Comparison of ENCODE assay signal across 8 mouse cellular contexts in the genomic region with DNA sequence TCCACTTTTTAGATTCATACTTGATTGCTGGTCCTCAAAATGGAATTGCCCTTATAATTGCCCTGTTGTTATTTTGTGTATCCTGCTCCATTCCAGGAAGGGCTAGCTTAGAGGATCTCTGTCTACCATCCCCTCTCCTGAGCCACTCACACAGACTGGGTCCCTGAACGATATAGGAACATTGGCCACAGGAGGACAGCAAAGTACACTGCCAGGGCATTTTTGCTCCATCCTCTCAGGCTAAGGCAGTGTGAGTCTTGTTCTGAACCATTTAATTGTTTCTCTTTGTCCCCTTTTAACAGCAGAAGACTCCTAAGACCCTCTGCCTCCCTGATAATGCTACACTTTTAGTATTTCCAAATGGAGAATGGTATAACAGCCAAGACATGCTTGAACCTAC. TPM values are rescaled to one million over a fixed set of nuclear protein-coding genes. Genes with fewer than 3 reads are reported as not detected.
A peak's percentile ranks its signal among the peaks of the same experiment; 100 is the strongest.
DNase-seq lines count a peak whose midpoint lies in the region; ATAC-seq and TF ChIP-seq lines count a peak whose summit lies in the region.

No protein-coding gene starts in this region.

- TF ChIP-seq EP300 in liver, postnatal 0 days (IDR thresholded peaks at IDR 0.05; ENCODE audit: low read depth) = no peak

- no peak for ATAC-seq in kidney, embryonic 15.5 days (replicated peaks; ENCODE audit: low FRiP score)
- no peak for ATAC-seq in lung, embryonic 14.5 days (ENCODE audit: insufficient read depth)
- no peak for ATAC-seq in liver, postnatal 0 days

- peak; percentile 58 for DNase-seq in kidney, adult 2 months
- peak; percentile 78 for DNase-seq in adrenal gland, postnatal 10 days
- DNase-seq in gastrocnemius, postnatal 36 days = peak; percentile 27 to 49
- DNase-seq in lung, embryonic 14.5 days = no peak
- peak; percentile 34 to 64 for DNase-seq in urinary bladder, postnatal 4 days (ENCODE audit: low spot score in 2 of 2)
- DNase-seq in c-Kit-positive CD71-positive TER-119-positive erythroid progenitor cells, embryonic 14.5 days (ENCODE audit: low spot score) = no peak
- no peak for DNase-seq in liver, postnatal 0 days

- H3K4me3 ChIP-seq in kidney, adult 2 months (ENCODE audit: insufficient read depth, low read depth, low read length) = no peak overlapping the region
- no peak overlapping the region for H3K4me3 ChIP-seq in kidney, embryonic 15.5 days (replicated peaks)
- no peak overlapping the region for H3K4me3 ChIP-seq in lung, embryonic 14.5 days (ENCODE audit: low read depth, low read length)
- H3K4me3 ChIP-seq in liver, postnatal 0 days (ENCODE audit: low read depth, low read length) = no peak overlapping the region

- no peaks in the 10 kb centered on the region for H3K27me3 ChIP-seq in kidney, adult 2 months (replicated peaks; ENCODE audit: control insufficient read depth, insufficient read depth, low read length)
- no peaks in the 10 kb centered on the region for H3K27me3 ChIP-seq in kidney, embryonic 15.5 days
- H3K27me3 ChIP-seq in lung, embryonic 14.5 days (ENCODE audit: insufficient read depth, low read length) = no peaks in the 10 kb centered on the region
- H3K27me3 ChIP-seq in liver, postnatal 0 days (ENCODE audit: insufficient read depth, low read length) = no peaks in the 10 kb centered on the region

- intact Hi-C loops in gastrocnemius, postnatal 36 days (cut with DNase I) = loop anchor here (2.0 kb wide), 1 partner anchor 214 kb away; the partner anchor contains the start of gene Socs1

- no peak overlapping the region for H3K9ac ChIP-seq in kidney, embryonic 15.5 days
- H3K9ac ChIP-seq in lung, embryonic 14.5 days = no peak overlapping the region
- no peak overlapping the region for H3K9ac ChIP-seq in liver, postnatal 0 days (replicated peaks)

- H3K4me1 ChIP-seq in kidney, adult 2 months (ENCODE audit: control insufficient read depth, insufficient read depth, low read length) = no peaks in the 10 kb centered on the region
- no peaks in the 10 kb centered on the region for H3K4me1 ChIP-seq in kidney, embryonic 15.5 days
- H3K4me1 ChIP-seq in lung, embryonic 14.5 days (ENCODE audit: insufficient read depth) = no peaks in the 10 kb centered on the region
- H3K4me1 ChIP-seq in liver, postnatal 0 days (ENCODE audit: insufficient read depth) = peaks cover under 1% of the 10 kb centered on the region; the same call in 1 of the 2 replicates

- H3K4me2 ChIP-seq in kidney, embryonic 15.5 days = no peak overlapping the region
- no peak overlapping the region for H3K4me2 ChIP-seq in lung, embryonic 14.5 days
- H3K4me2 ChIP-seq in liver, postnatal 0 days (ENCODE audit: low read depth, low read length) = no peak overlapping the region

- TF ChIP-seq POLR2A in kidney, adult 2 months (IDR thresholded peaks at IDR 0.05; ENCODE audit: low read depth, low read length) = no peak

- H3K27ac ChIP-seq in kidney, adult 2 months (ENCODE audit: insufficient read depth, low read depth, low read length) = no peak overlapping the region
- no peak overlapping the region for H3K27ac ChIP-seq in kidney, embryonic 15.5 days
- H3K27ac ChIP-seq in lung, embryonic 14.5 days (ENCODE audit: low read depth) = no peak overlapping the region
- H3K27ac ChIP-seq in liver, postnatal 0 days (ENCODE audit: low read depth) = no peak overlapping the region

- 70% methylated on average over 1 of the region's 1 CpGs for WGBS in kidney, adult 2 months
- 81% methylated on average over 1 of the region's 1 CpGs for WGBS in kidney, embryonic 15.5 days
- 52% methylated on average over 1 of the region's 1 CpGs for WGBS in lung, embryonic 14.5 days
- 73% methylated on average over 1 of the region's 1 CpGs for whole genome bisulfite sequencing in liver, postnatal 0 days (ENCODE audit: insufficient replicate concordance)

- TF ChIP-seq CTCF in kidney, adult 2 months (conservative IDR thresholded peaks at IDR 0.05; ENCODE audit: insufficient read depth, insufficient read length, low read depth, low read length) = no peak
- 0 out of 2 replicates have a peak, but pooled peaks have one; percentile 16 for TF ChIP-seq CTCF in lung, embryonic 14.5 days (IDR thresholded peaks at IDR 0.05; ENCODE audit: low read depth)
- TF ChIP-seq CTCF in liver, postnatal 0 days (IDR thresholded peaks at IDR 0.05; ENCODE audit: low read depth) = no peak

- no peaks in the 10 kb centered on the region for H3K9me3 ChIP-seq in kidney, embryonic 15.5 days (replicated peaks)
- H3K9me3 ChIP-seq in lung, embryonic 14.5 days (ENCODE audit: low read depth, low read length) = no peaks in the 10 kb centered on the region
- no peaks in the 10 kb centered on the region for H3K9me3 ChIP-seq in liver, postnatal 0 days (ENCODE audit: low read length)

- no peaks in the 10 kb centered on the region; the same call in 1 of the 2 replicates for H3K36me3 ChIP-seq in kidney, adult 2 months (ENCODE audit: control insufficient read depth, insufficient read depth, low read length)
- peaks cover 57% of the 10 kb centered on the region for H3K36me3 ChIP-seq in kidney, embryonic 15.5 days
- peaks cover 28% of the 10 kb centered on the region; the same call in 1 of the 2 replicates for H3K36me3 ChIP-seq in lung, embryonic 14.5 days (ENCODE audit: insufficient read depth)
- peaks cover 14% of the 10 kb centered on the region; the same call in 1 of the 2 replicates for H3K36me3 ChIP-seq in liver, postnatal 0 days (replicated peaks; ENCODE audit: insufficient read depth, low read length)

RNA-seq across cellular contexts. Expression of gene Clec16a, which starts 25.6 kb away (rescaled TPM):
- 15.7 and 16.8 TPM in 2 replicates for polyA plus RNA-seq in kidney, adult 2 months (2012; rRNA removed)
- polyA plus RNA-seq in kidney, embryonic 15.5 days (2015; fragmentation: Nextera tagmentation; extraction: Ambion mirVana) = 34.7 and 35.0 TPM in 2 replicates
- total RNA-seq in adrenal gland, postnatal 10 days (2021) = 10 to 100 TPM; 35.0 to 35.7 TPM
- total RNA-seq in gastrocnemius, postnatal 36 days (2021) = 10 to 100 TPM; 59.3 to 70.8 TPM
- polyA plus RNA-seq in lung, embryonic 14.5 days (2014; fragmentation: Nextera tagmentation; extraction: Ambion mirVana) = 26.8 and 27.4 TPM in 2 replicates
- 9.5 and 11.3 TPM in 2 replicates for polyA plus RNA-seq in liver, postnatal 0 days (2015; fragmentation: Nextera tagmentation; extraction: Ambion mirVana)

RNA-seq across cellular contexts. Expression of gene Dexi, which starts 27.9 kb away (rescaled TPM):
- polyA plus RNA-seq in kidney, adult 2 months (2012; rRNA removed) = 40.0 and 41.0 TPM in 2 replicates
- 18.4 and 18.5 TPM in 2 replicates for polyA plus RNA-seq in kidney, embryonic 15.5 days (2015; fragmentation: Nextera tagmentation; extraction: Ambion mirVana)
- total RNA-seq in adrenal gland, postnatal 10 days (2021) = 10 to 100 TPM; 16.3 to 18.0 TPM
- 10 to 100 TPM; 39.3 to 47.4 TPM for total RNA-seq in gastrocnemius, postnatal 36 days (2021)
- 29.0 and 32.2 TPM in 2 replicates for polyA plus RNA-seq in lung, embryonic 14.5 days (2014; fragmentation: Nextera tagmentation; extraction: Ambion mirVana)
- 2.8 and 4.4 TPM in 2 replicates for polyA plus RNA-seq in liver, postnatal 0 days (2015; fragmentation: Nextera tagmentation; extraction: Ambion mirVana)

Comparison
In these comparisons a context has a peak if more than half of its experiments do, and no peak if none do; other contexts are left out.
1. DNase-seq: peak in kidney, adult 2 months (single experiment), adrenal gland, postnatal 10 days (single experiment), gastrocnemius, postnatal 36 days (2 of 2) and urinary bladder, postnatal 4 days (2 of 2); none in lung, embryonic 14.5 days (single experiment), c-Kit-positive CD71-positive TER-119-positive erythroid progenitor cells, embryonic 14.5 days (single experiment) and liver, postnatal 0 days (single experiment).